Mouse (Mus musculus) heart, embryonic 14.5 days (tissue): Measurements from ENCODE around the gene Elp4. TPM values are rescaled to one million over a fixed set of nuclear protein-coding genes. Genes with fewer than 3 reads are reported as not detected.

ENCODE experiments used
- ATAC-seq: fragments of 200-750 bp; cut with Nextera tagmentation; 2 replicates; pipeline ENCODE4 v1.8.0; 2017; ENCODE audit warnings: low read depth, moderate TSS enrichment; ENCODE audit not compliant: insufficient number of reproducible peaks, insufficient read depth, low FRiP score
- H3K27ac ChIP-seq, 2 experiments: fragments of 200-500 bp in 1 of 2; fragments of 300-500 bp in 1 of 2; sonication (generic) in 1 of 2; replicated peaks in 1 of 2; 2 replicates each; pipeline ENCODE4 v1.5.1; 2012 to 2014; ENCODE audit warnings: low read depth in 2 of 2, low read length in 2 of 2, control low read depth in 1 of 2, mild to moderate bottlenecking in 1 of 2, mixed read lengths in 1 of 2; ENCODE audit not compliant: control insufficient read depth in 1 of 2, insufficient read depth in 1 of 2
- H3K27me3 ChIP-seq: fragments of 300-500 bp; sonication (generic); 2 replicates; pipeline ENCODE4 v1.6.1; 2014; ENCODE audit warnings: mild to moderate bottlenecking, low read length, control low read depth; ENCODE audit not compliant: control insufficient read depth, insufficient read depth
- H3K36me3 ChIP-seq: fragments of 300-500 bp; sonication (generic); 2 replicates; pipeline ENCODE4 v1.6.1; 2014; ENCODE audit warnings: mild to moderate bottlenecking, control low read depth, low read length, mixed read lengths; ENCODE audit not compliant: control insufficient read depth, insufficient read depth
- H3K4me1 ChIP-seq, 2 experiments: fragments of 200-500 bp in 1 of 2; fragments of 300-500 bp in 1 of 2; sonication (generic) in 1 of 2; 2 replicates each; pipeline ENCODE4 v1.6.1; 2012 to 2014; ENCODE audit warnings: low read length in 2 of 2, control low read depth in 1 of 2, mixed read lengths in 1 of 2; ENCODE audit not compliant: control insufficient read depth in 2 of 2, insufficient read depth in 2 of 2
- H3K4me2 ChIP-seq: fragments of 300-500 bp; sonication (generic); 2 replicates; pipeline ENCODE4 v1.6.1; 2014; ENCODE audit warnings: mild to moderate bottlenecking, low read length
- H3K4me3 ChIP-seq, 2 experiments: fragments of 200-500 bp in 1 of 2; fragments of 300-500 bp in 1 of 2; sonication (generic) in 1 of 2; 2 replicates each; pipeline ENCODE4 v1.5.1; 2012 to 2014; ENCODE audit warnings: low read length in 2 of 2, mild to moderate bottlenecking in 2 of 2, control low read depth in 1 of 2, low read depth in 1 of 2, moderate library complexity in 1 of 2; ENCODE audit not compliant: control insufficient read depth in 1 of 2, insufficient read depth in 1 of 2
- H3K9ac ChIP-seq: fragments of 300-500 bp; sonication (generic); 2 replicates; pipeline ENCODE4 v1.6.1; 2014; ENCODE audit warnings: mild to moderate bottlenecking, low read length
- H3K9me3 ChIP-seq: fragments of 300-500 bp; sonication (generic); 2 replicates; pipeline ENCODE4 v1.6.1; 2016; ENCODE audit warnings: low read length, control low read depth; ENCODE audit not compliant: control insufficient read depth
- WGBS: fragments of 180-500 bp; shearing (Covaris S2); extraction: QIAGEN DNeasy Blood & Tissue Kit; methylation state at CpG from one replicate; pipeline ENCODE4 v1.1.7; 2014; 5-methylcytosine and 5-hydroxymethylcytosine counted together
- polyA plus RNA-seq: library from polyadenylated mRNA; unstranded; fragments of >200 nt; fragmentation: Nextera tagmentation; extraction: Ambion mirVana; gene quantifications from 2 replicates; pipeline ENCODE4 v1.2.1, GENCODE M21; 2014

Elp4 gene
- polyA plus RNA-seq, 1 experiment from 2014 or later, result 19.6 TPM

- no peak overlapping the region for H3K27ac ChIP-seq
- H3K27me3 ChIP-seq, result no peaks in the 10 kb centered on the region
- no peak overlapping the region for H3K4me2 ChIP-seq
- peaks cover 26% of the 10 kb centered on the region for H3K36me3 ChIP-seq
- no peaks in the 10 kb centered on the region for H3K9me3 ChIP-seq
- H3K4me3 ChIP-seq, result no peak overlapping the region
- WGBS, result 81% methylated on average over 3 of the region's 3 CpGs
- no peak for ATAC-seq
- H3K4me1 ChIP-seq, result peaks cover 0 to 1% of the 10 kb centered on the region in 2 experiments; a peak in 1 of 4 replicates
- no peak overlapping the region for H3K9ac ChIP-seq
Observed at GRCm38 (mm10) chr2:105910611-105911010, 6.2 kb upstream of the Elp4 start.

GRCm38 (mm10) chr2:105908351-105908750 is 4.0 kb upstream of the Elp4 start:
- Histone ChIP-seq H3K27me3 (no peaks in the 10 kb centered on the region), H3K9ac (no peak overlapping the region), H3K4me2 (no peak overlapping the region), H3K9me3 (no peaks in the 10 kb centered on the region), H3K36me3 (peaks cover 26% of the 10 kb centered on the region), H3K4me3 (no peak overlapping the region), H3K4me1 (peaks cover 0 to 5% of the 10 kb centered on the region in 2 experiments; a peak in 1 of 4 replicates), H3K27ac (no peak overlapping the region)
- WGBS, result 87% methylated on average over 5 of the region's 5 CpGs
- no peak for ATAC-seq

GRCm38 (mm10) chr2:105904757-105905146 is 388 bp upstream of the Elp4 start:
- Histone ChIP-seq H3K4me1 (peaks cover 0 to 5% of the 10 kb centered on the region in 2 experiments; a peak in 1 of 4 replicates), H3K9me3 (no peaks in the 10 kb centered on the region), H3K27ac (peak overlapping the region; percentile 67 to 71; a peak in 3 of 4 replicates), H3K27me3 (no peaks in the 10 kb centered on the region), H3K9ac (peak overlapping the region; percentile 89), H3K36me3 (peaks cover 15% of the 10 kb centered on the region), H3K4me3 (peak overlapping the region; percentile 87 to 90), H3K4me2 (peak overlapping the region; percentile 84)
- ATAC-seq, result peak; percentile 31; the same call in 1 of the 2 replicates
- 0% methylated on average over 12 of the region's 12 CpGs for WGBS

- no peaks in the 10 kb centered on the region for H3K9me3 ChIP-seq
- ATAC-seq, result no peak
- H3K27ac ChIP-seq, result no peak overlapping the region
- no peak overlapping the region for H3K4me3 ChIP-seq
- no peak overlapping the region for H3K4me2 ChIP-seq
- H3K9ac ChIP-seq, result no peak overlapping the region
- no peaks in the 10 kb centered on the region for H3K27me3 ChIP-seq
- peaks cover 6% of the 10 kb centered on the region for H3K36me3 ChIP-seq
- H3K4me1 ChIP-seq, result no peaks in the 10 kb centered on the region
Observed at GRCm38 (mm10) chr2:105890816-105891215, 13.5 kb downstream of the Elp4 start.

GRCm38 (mm10) chr2:105873403-105873802 is 31.0 kb downstream of the Elp4 start:
- 87% methylated on average over 1 of the region's 1 CpGs for WGBS
- Histone ChIP-seq H3K9me3 (no peaks in the 10 kb centered on the region), H3K4me1 (no peaks in the 10 kb centered on the region), H3K36me3 (no peaks in the 10 kb centered on the region), H3K27me3 (no peaks in the 10 kb centered on the region), H3K4me2 (no peak overlapping the region), H3K4me3 (no peak overlapping the region), H3K27ac (no peak overlapping the region), H3K9ac (no peak overlapping the region)
- ATAC-seq, result no peak

- ATAC-seq, result no peak
- H3K4me3 ChIP-seq, result no peak overlapping the region
- H3K27ac ChIP-seq, result no peak overlapping the region
- 51% methylated on average over 2 of the region's 2 CpGs for WGBS
- no peaks in the 10 kb centered on the region for H3K27me3 ChIP-seq
- H3K9ac ChIP-seq, result no peak overlapping the region
- no peak overlapping the region for H3K4me2 ChIP-seq
- no peaks in the 10 kb centered on the region for H3K9me3 ChIP-seq
- no peaks in the 10 kb centered on the region for H3K36me3 ChIP-seq
- H3K4me1 ChIP-seq, result no peaks in the 10 kb centered on the region
Observed at GRCm38 (mm10) chr2:105854740-105855139, 49.6 kb downstream of the Elp4 start.

GRCm38 (mm10) chr2:105852971-105853370 is 51.4 kb downstream of the Elp4 start:
- WGBS, result 98% methylated on average over 2 of the region's 2 CpGs
- Histone ChIP-seq H3K4me1 (no peaks in the 10 kb centered on the region), H3K27ac (no peak overlapping the region), H3K4me2 (no peak overlapping the region), H3K9me3 (no peaks in the 10 kb centered on the region), H3K9ac (no peak overlapping the region), H3K4me3 (no peak overlapping the region), H3K27me3 (no peaks in the 10 kb centered on the region), H3K36me3 (no peaks in the 10 kb centered on the region)
- ATAC-seq, result no peak

GRCm38 (mm10) chr2:105851714-105852293 is 52.6 kb downstream of the Elp4 start:
- Histone ChIP-seq H3K9ac (no peak overlapping the region), H3K4me3 (no peak overlapping the region), H3K9me3 (no peaks in the 10 kb centered on the region), H3K27ac (no peak overlapping the region), H3K4me2 (no peak overlapping the region), H3K36me3 (no peaks in the 10 kb centered on the region), H3K27me3 (no peaks in the 10 kb centered on the region), H3K4me1 (no peaks in the 10 kb centered on the region)
- no peak for ATAC-seq
